Comparison of ENCODE assay signal across 30 mouse cellular contexts in genomic region chr1:74444538-74444937, GRCm38 (mm10).
"Had no signal": no experiment of that assay in that cellular context is flagged by ENCODE, and none has a peak within 500 bp of the region (broad histone marks: within the 10 kb centered on the region; RNA-seq: fewer than 3 reads in every experiment).

No protein-coding gene starts in this region.

- H3K27me3 ChIP-seq: heart, embryonic 12.5 days; heart, embryonic 13.5 days; heart, embryonic 15.5 days; hindbrain, embryonic 12.5 days; hindbrain, embryonic 13.5 days; hindbrain, embryonic 15.5 days; intestine, embryonic 15.5 days; kidney, embryonic 15.5 days had no signal

- H3K9me3 ChIP-seq: heart, embryonic 12.5 days; heart, embryonic 13.5 days; heart, embryonic 15.5 days; hindbrain, embryonic 10.5 days; hindbrain, embryonic 12.5 days; hindbrain, embryonic 13.5 days; hindbrain, embryonic 15.5 days; intestine, embryonic 15.5 days; kidney, embryonic 15.5 days had no signal

- DNase-seq: heart, postnatal 14 days; heart, postnatal 36 days; heart, postnatal 4 days; kidney, adult 11 months; kidney, adult 18-20 months; kidney, adult 2 months; kidney, adult 8-10 months; kidney, adult 9 months; kidney, postnatal 10 days; kidney, postnatal 14 days; kidney, postnatal 25 days; kidney, postnatal 36 days; kidney, postnatal 4 days; layer of hippocampus, adult 9-11 months; layer of hippocampus, postnatal 36 days had no signal

- H3K27ac ChIP-seq: heart, embryonic 13.5 days; heart, embryonic 15.5 days; hindbrain, embryonic 10.5 days; hindbrain, embryonic 12.5 days; hindbrain, embryonic 13.5 days; hindbrain, embryonic 14.5 days; hindbrain, embryonic 15.5 days; hindbrain, postnatal 0 days; intestine, embryonic 15.5 days; kidney, embryonic 15.5 days; kidney, postnatal 0 days; layer of hippocampus, adult 2 months; left cerebral cortex, adult 2 months had no signal

- H3K4me2 ChIP-seq: heart, embryonic 11.5 days; heart, embryonic 12.5 days; heart, embryonic 13.5 days; heart, embryonic 15.5 days; hindbrain, embryonic 12.5 days; hindbrain, embryonic 13.5 days; hindbrain, embryonic 14.5 days; hindbrain, embryonic 15.5 days; intestine, embryonic 15.5 days; kidney, embryonic 15.5 days had no signal

- H3K9ac ChIP-seq: heart, embryonic 12.5 days; heart, embryonic 13.5 days; heart, embryonic 15.5 days; hindbrain, embryonic 12.5 days; hindbrain, embryonic 13.5 days; hindbrain, embryonic 14.5 days; hindbrain, embryonic 15.5 days; intestine, embryonic 15.5 days; kidney, embryonic 15.5 days had no signal

- H3K4me1 ChIP-seq: heart, embryonic 12.5 days; heart, embryonic 13.5 days; heart, embryonic 15.5 days; hindbrain, embryonic 10.5 days; hindbrain, embryonic 12.5 days; hindbrain, embryonic 13.5 days; hindbrain, embryonic 15.5 days; intestine, embryonic 15.5 days; kidney, embryonic 15.5 days had no signal

- H3K4me3 ChIP-seq: heart, embryonic 12.5 days; heart, embryonic 13.5 days; heart, embryonic 15.5 days; hindbrain, embryonic 10.5 days; hindbrain, embryonic 12.5 days; hindbrain, embryonic 13.5 days; hindbrain, embryonic 15.5 days; intestine, embryonic 15.5 days; kidney, embryonic 15.5 days; layer of hippocampus, adult 2 months; left cerebral cortex, adult 2 months had no signal
